Mouse (Mus musculus) skeletal muscle tissue, adult 2 months (tissue): ENCODE measurements around the gene L2hgdh.
A peak's percentile ranks its signal among the peaks of the same experiment; 100 is the strongest.

Experiments
- DNase-seq: peaks from one replicate; pipeline ENCODE4 v3.0.0-alpha.2; 2012; ENCODE audit warnings: low read depth, low spot score

Gene L2hgdh

GRCm38 (mm10) chr12:69730306-69730705, 5.6 kb upstream of the L2hgdh start:
- DNase-seq = no peak

DNA sequence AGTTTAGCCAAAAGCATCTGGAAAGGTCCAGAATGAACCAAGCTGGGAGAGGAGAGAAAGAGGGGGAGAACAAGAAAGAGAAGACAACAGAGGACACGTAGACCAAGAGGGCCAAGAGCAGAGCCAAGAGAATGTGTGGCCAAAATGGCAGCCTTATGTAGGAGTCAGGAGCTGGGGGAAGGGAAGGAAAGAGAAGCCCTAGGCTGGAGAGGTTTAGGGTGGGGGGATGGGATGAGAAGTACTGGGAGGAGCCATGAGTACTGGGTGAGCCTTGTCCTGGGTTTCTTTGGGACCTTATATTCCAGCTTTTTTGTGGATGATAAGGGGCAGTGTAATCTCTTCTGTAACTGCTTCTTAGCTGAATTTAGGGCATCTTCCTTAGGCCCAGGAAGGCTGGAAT, 4.6 kb upstream of the L2hgdh start:
- no peak for DNase-seq

- no peak for DNase-seq
These were observed 509 bp downstream of the L2hgdh start for GRCm38 (mm10) chr12:69724018-69724710.

- no peak for DNase-seq
These were observed 1.3 kb downstream of the L2hgdh start for GRCm38 (mm10) chr12:69723376-69723775.

- no peak for DNase-seq
These were observed 1.8 kb downstream of the L2hgdh start for GRCm38 (mm10) chr12:69722857-69723256.

GRCm38 (mm10) chr12:69713628-69714027, 11.0 kb downstream of the L2hgdh start:
- no peak for DNase-seq

- no peak for DNase-seq
These were observed 19.7 kb downstream of the L2hgdh start for GRCm38 (mm10) chr12:69704799-69705458.

- no peak for DNase-seq
These were observed 26.3 kb downstream of the L2hgdh start for GRCm38 (mm10) chr12:69698352-69698751.

DNA sequence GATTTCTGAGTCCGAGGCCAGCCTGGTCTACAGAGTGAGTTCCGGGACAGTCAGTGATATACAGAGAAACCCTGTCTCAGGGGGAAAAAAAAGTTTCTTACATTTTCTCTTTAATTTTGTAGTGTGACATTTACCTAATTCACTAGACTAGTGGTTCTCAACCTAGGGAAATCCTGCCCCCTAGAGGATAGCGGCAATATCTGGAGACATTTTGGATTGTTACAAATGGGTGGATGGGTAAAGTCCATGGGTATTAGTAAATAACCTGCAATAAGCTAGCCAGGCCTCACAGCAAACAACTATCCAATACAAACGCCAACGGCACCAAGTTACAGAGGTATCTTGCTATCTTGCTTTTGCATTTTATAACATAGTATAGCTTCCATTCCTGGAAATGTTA, 27.9 kb downstream of the L2hgdh start:
- no peak for DNase-seq

DNA sequence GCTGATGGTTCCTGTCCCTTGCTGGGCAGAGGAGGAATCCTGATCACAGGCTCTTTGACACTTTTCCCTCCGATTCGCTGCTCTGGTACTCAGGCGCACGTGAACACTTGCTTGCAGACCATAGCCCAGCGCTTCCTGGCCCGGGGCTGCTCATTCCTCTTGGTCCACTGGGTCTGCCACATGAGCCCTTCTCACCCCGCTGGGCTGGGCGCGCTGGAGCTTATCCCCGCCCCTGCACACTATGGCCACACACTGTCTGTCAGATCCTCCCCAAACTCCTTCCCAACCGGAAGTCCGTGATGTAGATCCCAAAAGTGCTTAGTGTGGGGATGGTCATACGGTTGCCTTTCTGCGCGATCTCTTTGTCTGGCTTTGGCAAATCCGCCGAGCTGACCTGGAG, 31.2 kb downstream of the L2hgdh start:
- DNase-seq = no peak

DNA sequence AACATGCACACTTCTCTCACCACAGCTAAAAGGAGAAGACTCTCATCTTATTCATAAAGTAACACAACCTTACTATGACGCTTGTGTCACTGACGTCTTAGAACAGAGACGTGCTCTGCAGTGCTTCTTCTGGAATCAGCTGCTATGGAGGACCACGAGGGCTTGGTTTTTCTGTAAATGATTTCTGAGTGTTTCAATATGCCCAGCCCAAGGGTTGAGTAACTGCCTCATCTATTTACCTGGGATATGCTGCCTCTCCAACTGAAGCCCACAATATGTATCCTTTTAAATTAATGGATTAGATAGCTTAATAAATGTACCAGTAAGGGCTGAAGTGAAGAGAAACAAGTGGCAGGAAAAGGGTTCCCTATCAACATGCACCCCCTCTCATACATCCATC, 34.0 kb downstream of the L2hgdh start:
- no peak for DNase-seq

DNA sequence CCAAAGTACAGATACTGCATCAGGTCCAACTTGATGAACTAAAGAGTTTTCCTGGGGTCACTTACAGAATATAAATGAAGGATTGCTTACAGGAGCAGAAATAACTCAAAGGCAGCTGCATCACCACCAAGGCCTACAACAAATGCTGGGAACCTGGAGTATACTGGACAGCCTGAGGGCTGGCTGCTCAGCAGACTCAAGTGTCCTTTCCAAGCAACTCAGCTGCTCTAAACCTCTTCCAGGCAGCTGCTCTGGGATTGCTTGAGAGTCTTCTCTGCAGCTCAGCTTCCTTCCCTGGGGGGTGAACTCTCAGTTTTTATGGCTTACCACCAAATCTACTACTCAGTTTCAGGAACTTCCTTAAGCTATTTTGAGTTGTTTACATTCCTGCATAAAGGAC, 35.6 kb downstream of the L2hgdh start:
- no peak for DNase-seq

DNA sequence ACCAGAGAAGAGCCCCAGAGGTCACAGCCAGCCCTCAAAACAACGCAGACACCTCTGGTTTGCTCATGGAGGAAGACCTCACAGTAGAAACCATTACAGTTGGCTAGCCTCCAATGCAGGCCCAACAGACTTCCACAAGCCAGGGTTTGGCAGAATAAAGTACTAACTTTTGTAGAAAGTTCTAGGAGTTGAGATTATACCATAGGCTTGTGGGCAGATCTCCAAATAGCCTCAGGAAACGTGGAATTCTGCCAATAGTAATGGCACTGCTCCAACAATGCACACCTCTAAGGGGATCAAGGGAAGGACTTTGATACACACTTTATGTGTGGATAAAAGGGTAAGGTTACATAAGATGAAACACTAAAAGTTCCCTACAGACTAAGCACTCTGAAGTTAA, 36.3 kb downstream of the L2hgdh start:
- no peak for DNase-seq

- DNase-seq = peak; percentile 96
These were observed 41.1 kb downstream of the L2hgdh start for GRCm38 (mm10) chr12:69683537-69683936.

- no peak for DNase-seq
These were observed 41.8 kb downstream of the L2hgdh start for GRCm38 (mm10) chr12:69682788-69683419.

GRCm38 (mm10) chr12:69682065-69682787, 42.4 kb downstream of the L2hgdh start:
- peak; percentile 83 for DNase-seq

DNA sequence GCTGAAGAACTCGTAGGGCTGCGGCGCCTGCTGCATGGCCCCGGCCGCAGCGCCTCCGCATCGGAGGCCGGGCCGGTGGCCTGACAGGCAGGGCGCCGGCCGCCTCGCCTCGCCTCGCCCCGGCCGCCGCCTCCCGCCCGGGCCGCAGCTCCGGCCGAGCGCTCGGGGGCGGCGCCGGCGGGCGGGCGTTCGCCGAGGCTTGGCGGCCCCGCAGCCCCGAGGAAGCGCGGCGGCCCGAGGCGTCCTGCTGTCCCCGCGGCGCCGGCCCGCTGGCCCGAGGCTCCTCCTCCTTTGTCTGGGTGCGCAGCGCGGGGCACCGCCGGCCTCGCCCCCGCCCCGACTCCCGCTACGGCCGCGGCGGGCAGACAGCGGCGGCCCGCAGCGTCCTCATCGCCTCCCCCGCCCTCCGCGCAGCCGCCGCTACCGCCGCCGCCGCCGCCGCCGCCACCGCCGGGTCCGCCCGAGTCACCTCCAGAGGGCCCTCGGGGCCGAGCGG, 43.1 kb downstream of the L2hgdh start, which contains the start of gene Sos2:
Gene Sos2, minus strand, starts transcription at position 287 of the 496 bp plus-strand sequence.
- no peak for DNase-seq

DNA sequence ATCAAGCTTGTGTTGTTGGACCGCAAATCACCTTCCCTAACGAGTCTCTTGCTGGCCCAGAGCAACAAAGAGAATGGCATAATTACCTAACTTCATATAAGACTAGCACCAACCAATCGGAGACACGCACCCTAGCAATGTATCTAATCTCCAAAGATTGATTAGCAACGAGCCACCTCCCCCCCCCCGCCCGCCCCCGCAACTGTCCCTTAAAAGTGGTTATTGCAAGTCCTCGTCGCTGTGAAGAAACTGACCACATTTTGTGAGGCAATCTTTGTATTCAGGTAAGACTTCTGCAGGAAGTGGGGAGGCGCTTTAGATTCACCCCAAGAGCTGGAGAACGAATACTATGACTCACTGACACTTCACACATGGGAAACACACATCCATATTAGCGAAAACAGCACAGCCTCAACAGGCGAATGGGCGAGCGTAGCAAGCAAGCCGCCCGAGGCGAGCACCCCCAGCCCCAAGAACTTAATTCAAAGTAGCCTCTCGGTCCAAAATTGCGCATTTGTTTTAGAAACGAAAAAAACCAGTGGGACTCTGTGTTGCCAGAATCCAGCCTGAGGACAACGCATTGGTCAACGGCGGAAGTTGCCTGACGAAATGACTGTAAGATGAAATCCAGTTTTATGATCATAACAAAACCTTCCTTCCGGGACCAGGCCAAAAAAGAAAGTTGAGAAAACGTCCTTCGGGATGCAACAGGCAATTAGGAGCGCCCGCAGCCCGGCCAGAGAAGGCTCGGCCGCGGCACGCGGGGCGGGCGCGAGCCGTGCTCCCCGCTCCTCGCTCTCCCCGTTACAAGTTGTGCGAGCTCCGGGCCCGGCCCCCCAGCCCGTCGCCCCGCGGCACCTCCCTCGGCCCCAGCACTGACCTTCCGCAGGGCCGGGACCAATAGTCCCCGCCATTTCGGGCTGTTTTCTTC, 43.8 kb downstream of the L2hgdh start:
- no peak for DNase-seq

GRCm38 (mm10) chr12:69676157-69676556, 48.5 kb downstream of the L2hgdh start:
- no peak for DNase-seq

DNA sequence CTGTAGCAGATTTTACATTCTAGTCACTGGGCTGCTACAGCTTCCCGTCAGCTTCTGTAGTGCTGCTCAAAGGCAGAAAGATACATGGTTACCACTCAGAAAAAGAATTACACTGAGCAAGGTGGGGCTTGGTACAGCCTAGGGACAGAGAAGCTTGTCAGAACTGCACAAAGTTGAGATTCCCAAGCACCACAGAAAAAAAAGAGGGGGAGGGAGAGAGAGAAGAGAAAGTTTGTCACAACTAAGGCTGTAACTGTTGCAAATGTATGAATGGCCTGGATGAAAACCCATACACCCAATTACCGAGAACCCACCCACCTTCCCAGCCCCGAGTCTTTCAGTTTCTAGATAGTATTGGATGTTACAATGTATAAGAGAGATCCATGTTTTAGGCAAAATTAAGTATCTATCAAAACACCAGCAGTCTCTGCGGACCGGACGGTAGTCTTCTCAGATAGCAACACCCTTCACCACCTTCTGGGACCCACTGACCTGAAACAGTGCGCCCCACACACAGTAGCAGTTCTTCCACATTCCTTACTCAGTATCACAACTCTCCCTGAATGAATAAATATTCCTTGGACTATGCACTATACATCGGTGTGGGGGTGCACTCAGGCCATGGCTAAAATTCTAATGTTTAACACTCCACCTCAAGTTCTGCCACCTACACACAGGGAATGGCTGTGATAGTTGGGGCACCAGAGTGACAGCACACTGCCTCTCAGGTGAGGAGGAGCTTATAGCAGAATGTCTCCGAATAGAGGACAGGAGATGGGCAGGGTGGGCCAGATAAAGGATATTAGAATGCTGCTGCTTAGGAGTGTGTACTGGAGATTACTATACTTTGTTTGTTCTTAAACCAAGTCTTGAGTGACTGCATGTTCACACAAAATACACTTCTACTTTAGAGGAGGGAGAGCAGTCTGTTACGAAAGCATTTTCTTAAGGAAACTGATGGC, 49.8 kb downstream of the L2hgdh start:
- no peak for DNase-seq
